Mouse (Mus musculus): ENCODE data around the gene Btbd9.

DNA sequence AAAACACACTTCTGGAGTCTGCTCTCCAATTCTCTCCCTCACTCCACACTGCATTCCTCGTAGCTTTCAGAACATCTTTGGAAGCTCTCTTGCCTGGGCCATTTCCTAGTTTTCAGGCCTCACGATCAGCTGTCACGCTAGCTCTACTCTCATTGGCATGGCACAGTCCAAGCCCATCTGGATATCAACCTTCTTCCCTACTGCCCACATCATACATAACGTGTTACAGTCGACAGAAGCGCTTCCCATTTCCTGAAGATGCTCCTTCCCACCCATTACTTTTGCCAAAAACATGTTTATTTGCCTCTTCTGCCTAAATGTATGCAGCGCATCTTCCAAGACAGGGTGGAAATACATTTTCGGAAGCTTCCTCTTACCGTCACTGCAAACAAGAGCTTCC, 147.6 kb downstream of the Btbd9 start:
- TF ChIP-seq GATA1 (IDR thresholded peaks at IDR 0.05; ENCODE audit: borderline replicate concordance, low read length) (no peak), FLI1 (IDR thresholded peaks at IDR 0.05; ENCODE audit: low read length) (no peak)

Data from megakaryocyte, embryonic 14.5 days (primary cell).